Comparison of ENCODE assay signal across 7 mouse cellular contexts in the genomic region with DNA sequence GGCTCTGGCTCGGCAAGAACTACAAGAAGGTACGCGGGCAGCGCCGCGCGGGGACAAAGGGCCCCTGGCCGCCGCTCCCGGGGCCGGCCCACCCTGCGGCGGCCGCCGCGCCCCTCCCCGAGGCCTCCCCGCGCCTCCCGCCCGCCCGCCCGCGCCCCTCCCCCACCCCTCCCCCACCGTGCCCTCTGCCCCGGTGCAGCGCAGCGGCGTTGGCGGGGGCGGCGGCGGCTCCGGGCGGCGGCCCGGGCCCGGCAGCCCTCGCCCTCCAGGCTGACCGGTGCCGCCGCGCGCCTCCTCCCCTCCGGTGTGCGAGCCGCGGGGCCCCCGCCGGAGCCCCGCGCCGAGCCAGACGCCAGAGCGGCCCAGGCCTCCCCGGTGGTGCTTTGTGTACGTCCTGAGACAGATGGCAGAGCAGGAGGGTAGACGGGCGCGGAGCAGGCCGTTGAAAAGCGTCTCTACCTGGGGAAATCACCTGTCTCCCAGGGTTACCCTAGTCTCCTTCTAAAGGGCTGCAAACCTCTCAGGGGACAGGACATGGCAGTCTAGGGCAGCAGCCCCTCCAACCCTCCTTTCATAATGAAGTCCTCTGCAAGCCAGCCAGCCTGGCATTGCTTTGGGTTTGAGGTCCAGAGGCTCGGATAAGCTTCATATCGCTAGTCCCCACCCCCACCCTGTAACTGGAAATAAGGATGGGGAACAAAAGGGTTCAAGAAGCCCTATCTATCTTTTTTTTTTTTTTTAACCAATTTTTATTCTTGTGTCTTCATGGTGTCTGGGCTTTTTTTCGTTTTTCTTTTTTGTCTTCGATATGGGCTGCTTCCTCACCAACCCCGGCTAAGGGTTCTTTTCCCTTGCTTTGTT. TPM values are rescaled to one million over a fixed set of nuclear protein-coding genes. Genes with fewer than 3 reads are reported as not detected.
A peak's percentile ranks its signal among the peaks of the same experiment; 100 is the strongest.
DNase-seq lines count a peak whose midpoint lies in the region; ATAC-seq and TF ChIP-seq lines count a peak whose summit lies in the region.

No protein-coding gene starts in this region.

- TF ChIP-seq RAD21 in CH12.LX (IDR thresholded peaks at IDR 0.05; ENCODE audit: low read depth, low read length): no peak

- peaks cover 16% of the 10 kb centered on the region for H3K79me2 ChIP-seq in CH12.LX (replicated peaks; ENCODE audit: control insufficient read depth, extremely low read depth, insufficient read depth, poor library complexity, severe bottlenecking)

- H3K27me3 ChIP-seq in CH12.LX (replicated peaks): no peaks in the 10 kb centered on the region
- H3K27me3 ChIP-seq in embryonic facial prominence, embryonic 10.5 days (replicated peaks; ENCODE audit: low read depth, poor library complexity, severe bottlenecking): peaks cover 12% of the 10 kb centered on the region
- no peaks in the 10 kb centered on the region for H3K27me3 ChIP-seq in heart, embryonic 15.5 days
- H3K27me3 ChIP-seq in small intestine, adult 2 months (ENCODE audit: control insufficient read depth, insufficient read depth, low read length): no peaks in the 10 kb centered on the region

- no peak for TF ChIP-seq EP300 in CH12.LX (IDR thresholded peaks at IDR 0.05; ENCODE audit: low read length)

- TF ChIP-seq CTCF in CH12.LX (conservative IDR thresholded peaks at IDR 0.05 in 1 of 2, IDR thresholded peaks at IDR 0.05 in 1 of 2; ENCODE audit: low read depth in 2 of 2, low read length in 2 of 2): no peak
- no peak for TF ChIP-seq CTCF in left cerebral cortex, adult 2 months (IDR thresholded peaks at IDR 0.05)
- no peak for TF ChIP-seq CTCF in small intestine, adult 2 months (IDR thresholded peaks at IDR 0.05; ENCODE audit: extremely low read depth, insufficient read length, insufficient replicate concordance, low read depth, low read length)

- peak overlapping the region; percentile 71 to 82 (median 77) for H3K4me3 ChIP-seq in CH12.LX (replicated peaks in 1 of 3; ENCODE audit: low read depth in 2 of 3, low read length in 2 of 3, poor library complexity in 1 of 3)
- peak overlapping the region; percentile 94 for H3K4me3 ChIP-seq in embryonic facial prominence, embryonic 10.5 days
- peak overlapping the region; percentile 85 for H3K4me3 ChIP-seq in heart, embryonic 15.5 days
- peak overlapping the region; percentile 78 for H3K4me3 ChIP-seq in left cerebral cortex, adult 2 months
- peak overlapping the region; percentile 88 for H3K4me3 ChIP-seq in small intestine, adult 2 months (ENCODE audit: low read depth, low read length)

- dilution Hi-C loops in CH12.LX (cut with MboI; ENCODE audit: extremely low pct_ligation_motif_present, extremely low pct_unique_long_range_greater_than_20kb, low sequenced_read_pairs): no loop called here

- intact Hi-C loops in left cerebral cortex, adult 2 months (cut with DNase I): loop anchor here (1.0 to 5.0 kb wide), 6 partner anchors 33 to 122 kb away; partner anchors contain the start of genes Ankrd52 and Cs

- H3K4me2 ChIP-seq in CH12.LX (ENCODE audit: insufficient read depth, low read depth, poor library complexity, severe bottlenecking): peak overlapping the region; percentile 80
- peak overlapping the region; percentile 81 for H3K4me2 ChIP-seq in heart, embryonic 15.5 days

- peaks cover 19 to 38% of the 10 kb centered on the region in 2 experiments for H3K36me3 ChIP-seq in CH12.LX (replicated peaks in 1 of 2; ENCODE audit: control insufficient read depth in 1 of 2, insufficient read depth in 1 of 2, low read length in 1 of 2)
- peaks cover 38% of the 10 kb centered on the region for H3K36me3 ChIP-seq in embryonic facial prominence, embryonic 10.5 days (replicated peaks)
- H3K36me3 ChIP-seq in heart, embryonic 15.5 days: peaks cover 28% of the 10 kb centered on the region
- peaks cover 21% of the 10 kb centered on the region for H3K36me3 ChIP-seq in small intestine, adult 2 months (ENCODE audit: control insufficient read depth, insufficient read depth, low read length)

- in situ Hi-C loops in CH12.LX (cut with MboI; ENCODE audit: low pct_ligation_motif_present, low pct_unique_long_range_greater_than_20kb, low sequenced_read_pairs): no loop called here

- peak; percentile 36 for DNase-seq in CH12.LX (ENCODE audit: extremely low read depth)
- peak; percentile 60 for DNase-seq in adipocyte (ENCODE audit: low spot score)
- DNase-seq in embryonic facial prominence, embryonic 10.5 days (ENCODE audit: low spot score): peak; percentile 67
- peak; percentile 37 to 53 for DNase-seq in left cerebral cortex, adult 2 months (ENCODE audit: extremely low spot score in 1 of 2, low spot score in 2 of 2)

- H3K27ac ChIP-seq in CH12.LX (ENCODE audit: insufficient read depth, low read depth): peak overlapping the region; percentile 79; the same call in 1 of the 2 replicates
- peak overlapping the region; percentile 98 for H3K27ac ChIP-seq in embryonic facial prominence, embryonic 10.5 days (replicated peaks)
- H3K27ac ChIP-seq in heart, embryonic 15.5 days: peak overlapping the region; percentile 98
- H3K27ac ChIP-seq in left cerebral cortex, adult 2 months: peak overlapping the region; percentile 94
- H3K27ac ChIP-seq in small intestine, adult 2 months (ENCODE audit: insufficient read depth, low read depth, low read length): peak overlapping the region; percentile 88

- 1% methylated on average over 67 of the region's 67 CpGs for WGBS in embryonic facial prominence, embryonic 10.5 days
- WGBS in heart, embryonic 15.5 days: under 1% methylated on average over 41 of the region's 67 CpGs
- 2% methylated on average over 33 of the region's 67 CpGs for WGBS in small intestine, adult 2 months

- no peak for TF ChIP-seq POLR2A in CH12.LX (IDR thresholded peaks at IDR 0.05; ENCODE audit: low read depth, low read length)
- no peak; the same call in 1 of the 2 replicates for TF ChIP-seq POLR2A in small intestine, adult 2 months (IDR thresholded peaks at IDR 0.05; ENCODE audit: low read depth, low read length)

- peak; percentile 69 for ATAC-seq in heart, embryonic 15.5 days (replicated peaks; ENCODE audit: insufficient number of reproducible peaks, insufficient read depth, low FRiP score, low read depth)
- ATAC-seq in megakaryocyte progenitor cell, adult 5-6 weeks (replicated peaks; ENCODE audit: poor library complexity): 0 out of 2 replicates have a peak, but pooled peaks have one; percentile 7

- no peaks in the 10 kb centered on the region for H3K9me3 ChIP-seq in CH12.LX (replicated peaks; ENCODE audit: low read length)
- no peaks in the 10 kb centered on the region for H3K9me3 ChIP-seq in embryonic facial prominence, embryonic 10.5 days
- no peaks in the 10 kb centered on the region for H3K9me3 ChIP-seq in heart, embryonic 15.5 days (replicated peaks)

- peaks cover 6 to 27% of the 10 kb centered on the region in 2 experiments for H3K4me1 ChIP-seq in CH12.LX (ENCODE audit: control insufficient read depth in 1 of 2, insufficient read depth in 2 of 2)
- peaks cover 21% of the 10 kb centered on the region for H3K4me1 ChIP-seq in embryonic facial prominence, embryonic 10.5 days
- peaks cover 15% of the 10 kb centered on the region for H3K4me1 ChIP-seq in heart, embryonic 15.5 days (replicated peaks)
- H3K4me1 ChIP-seq in small intestine, adult 2 months (ENCODE audit: control insufficient read depth, insufficient read depth, insufficient read length, low read length): no peaks in the 10 kb centered on the region

- peak overlapping the region; percentile 97 for H3K9ac ChIP-seq in CH12.LX (ENCODE audit: insufficient read depth, low read depth)
- peak overlapping the region; percentile 94 for H3K9ac ChIP-seq in heart, embryonic 15.5 days

RNA-seq across cellular contexts. Expression of gene Smarcc2, which starts 0.6 kb away (rescaled TPM):
- total RNA-seq in CH12.LX (2012; rRNA removed): 20.2 and 24.8 TPM in 2 replicates
- 6.1 and 7.5 TPM in 2 replicates for total RNA-seq in CH12.LX (2014; rRNA removed)
- 39.8 and 42.6 TPM in 2 replicates for polyA plus RNA-seq in CH12.LX (2012; ENCODE audit: insufficient read length, low read depth)
- polyA plus RNA-seq in embryonic facial prominence, embryonic 10.5 days (2016; fragmentation: Nextera tagmentation; extraction: Ambion mirVana): 77.3 and 85.9 TPM in 2 replicates
- 59.2 and 60.3 TPM in 2 replicates for polyA plus RNA-seq in heart, embryonic 15.5 days (2015; fragmentation: Nextera tagmentation; extraction: Ambion mirVana)
- 100 to 1,000 TPM; 253 to 254 TPM for total RNA-seq in left cerebral cortex, adult 2 months (2021)
- total RNA-seq in megakaryocyte progenitor cell, adult 5-6 weeks (2015): 70.4 and 74.5 TPM in 2 replicates
- total RNA-seq in megakaryocyte progenitor cell, adult 5-6 weeks (2017): 52.8 and 66.9 TPM in 2 replicates
- polyA plus RNA-seq in small intestine, adult 2 months (2012; rRNA removed): 44.0 and 98.4 TPM in 2 replicates

RNA-seq across cellular contexts. Expression of gene Myl6, which starts 34.3 kb away (rescaled TPM):
- total RNA-seq in CH12.LX (2012; rRNA removed) (555 and 601 TPM in 2 replicates), CH12.LX (2014; rRNA removed) (560 and 610 TPM in 2 replicates)
- 366 and 413 TPM in 2 replicates for polyA plus RNA-seq in CH12.LX (2012; ENCODE audit: insufficient read length, low read depth)
- 733 and 768 TPM in 2 replicates for polyA plus RNA-seq in embryonic facial prominence, embryonic 10.5 days (2016; fragmentation: Nextera tagmentation; extraction: Ambion mirVana)
- polyA plus RNA-seq in heart, embryonic 15.5 days (2015; fragmentation: Nextera tagmentation; extraction: Ambion mirVana): 1,051 and 1,154 TPM in 2 replicates
- total RNA-seq in left cerebral cortex, adult 2 months (2021): 100 to 1,000 TPM; 555 to 562 TPM
- total RNA-seq in megakaryocyte progenitor cell, adult 5-6 weeks (2015): 760 and 847 TPM in 2 replicates
- total RNA-seq in megakaryocyte progenitor cell, adult 5-6 weeks (2017): 1,168 and 1,230 TPM in 2 replicates
- 492 and 749 TPM in 2 replicates for polyA plus RNA-seq in small intestine, adult 2 months (2012; rRNA removed)

RNA-seq across cellular contexts. Expression of gene Myl6b, which starts 38.8 kb away (rescaled TPM):
- total RNA-seq in CH12.LX (2012; rRNA removed): 2.5 and 2.6 TPM in 2 replicates
- total RNA-seq in CH12.LX (2014; rRNA removed): 0.39 and 1.1 TPM in 2 replicates
- polyA plus RNA-seq in CH12.LX (2012; ENCODE audit: insufficient read length, low read depth): 3.2 and 3.9 TPM in 2 replicates
- 2.3 and 3.1 TPM in 2 replicates for polyA plus RNA-seq in embryonic facial prominence, embryonic 10.5 days (2016; fragmentation: Nextera tagmentation; extraction: Ambion mirVana)
- 4.3 and 4.6 TPM in 2 replicates for polyA plus RNA-seq in heart, embryonic 15.5 days (2015; fragmentation: Nextera tagmentation; extraction: Ambion mirVana)
- 10 to 100 TPM; 30.7 to 32.9 TPM for total RNA-seq in left cerebral cortex, adult 2 months (2021)
- 7.6 and 7.8 TPM in 2 replicates for total RNA-seq in megakaryocyte progenitor cell, adult 5-6 weeks (2015)
- total RNA-seq in megakaryocyte progenitor cell, adult 5-6 weeks (2017): 0.64 and 1.7 TPM in 2 replicates
- polyA plus RNA-seq in small intestine, adult 2 months (2012; rRNA removed): 0.43 and 1.2 TPM in 2 replicates

RNA-seq across cellular contexts. Expression of gene Rnf41, which starts 48.2 kb away (rescaled TPM):
- total RNA-seq in CH12.LX (2012; rRNA removed): 19.9 and 20.1 TPM in 2 replicates
- 15.3 and 15.9 TPM in 2 replicates for total RNA-seq in CH12.LX (2014; rRNA removed)
- polyA plus RNA-seq in CH12.LX (2012; ENCODE audit: insufficient read length, low read depth): 17.4 TPM in 2 replicates
- polyA plus RNA-seq in embryonic facial prominence, embryonic 10.5 days (2016; fragmentation: Nextera tagmentation; extraction: Ambion mirVana): 42.1 and 44.6 TPM in 2 replicates
- polyA plus RNA-seq in heart, embryonic 15.5 days (2015; fragmentation: Nextera tagmentation; extraction: Ambion mirVana): 25.5 and 29.0 TPM in 2 replicates
- 10 to 100 TPM; 74.0 to 76.6 TPM for total RNA-seq in left cerebral cortex, adult 2 months (2021)
- 15.7 and 20.9 TPM in 2 replicates for total RNA-seq in megakaryocyte progenitor cell, adult 5-6 weeks (2015)
- total RNA-seq in megakaryocyte progenitor cell, adult 5-6 weeks (2017): 20.1 and 21.0 TPM in 2 replicates
- 11.0 and 23.0 TPM in 2 replicates for polyA plus RNA-seq in small intestine, adult 2 months (2012; rRNA removed)

RNA-seq across cellular contexts. Expression of gene Nabp2, which starts 48.3 kb away (rescaled TPM):
- total RNA-seq in CH12.LX (2012; rRNA removed): 43.7 and 45.8 TPM in 2 replicates
- 40.3 and 46.9 TPM in 2 replicates for total RNA-seq in CH12.LX (2014; rRNA removed)
- 123 and 147 TPM in 2 replicates for polyA plus RNA-seq in CH12.LX (2012; ENCODE audit: insufficient read length, low read depth)
- 119 and 129 TPM in 2 replicates for polyA plus RNA-seq in embryonic facial prominence, embryonic 10.5 days (2016; fragmentation: Nextera tagmentation; extraction: Ambion mirVana)
- polyA plus RNA-seq in heart, embryonic 15.5 days (2015; fragmentation: Nextera tagmentation; extraction: Ambion mirVana): 52.6 and 58.9 TPM in 2 replicates
- total RNA-seq in left cerebral cortex, adult 2 months (2021): 10 to 100 TPM; 87.0 to 91.1 TPM
- total RNA-seq in megakaryocyte progenitor cell, adult 5-6 weeks (2015): 79.4 and 105 TPM in 2 replicates
- total RNA-seq in megakaryocyte progenitor cell, adult 5-6 weeks (2017): 68.8 and 72.2 TPM in 2 replicates
- polyA plus RNA-seq in small intestine, adult 2 months (2012; rRNA removed): 21.6 and 37.8 TPM in 2 replicates

Comparison
In these comparisons a context has a peak if more than half of its experiments do, and no peak if none do; other contexts are left out.
1. Peak in every context shown above with its lines: DNase-seq, ATAC-seq, H3K4me3 ChIP-seq and H3K27ac ChIP-seq.